Mouse (Mus musculus): ENCODE measurements around the gene Fam102a. TPM values are rescaled to one million over a fixed set of nuclear protein-coding genes. Genes with fewer than 3 reads are reported as not detected.

Gene Fam102a
- 67.0 to 70.2 TPM (median 68.4 TPM) in 4 replicates for total RNA-seq (2023)

GRCm38 (mm10) chr2:32534733-32535471 is at the start of gene Fam102a:
Fam102a (plus strand) TSS chr2:32535332.

DNA sequence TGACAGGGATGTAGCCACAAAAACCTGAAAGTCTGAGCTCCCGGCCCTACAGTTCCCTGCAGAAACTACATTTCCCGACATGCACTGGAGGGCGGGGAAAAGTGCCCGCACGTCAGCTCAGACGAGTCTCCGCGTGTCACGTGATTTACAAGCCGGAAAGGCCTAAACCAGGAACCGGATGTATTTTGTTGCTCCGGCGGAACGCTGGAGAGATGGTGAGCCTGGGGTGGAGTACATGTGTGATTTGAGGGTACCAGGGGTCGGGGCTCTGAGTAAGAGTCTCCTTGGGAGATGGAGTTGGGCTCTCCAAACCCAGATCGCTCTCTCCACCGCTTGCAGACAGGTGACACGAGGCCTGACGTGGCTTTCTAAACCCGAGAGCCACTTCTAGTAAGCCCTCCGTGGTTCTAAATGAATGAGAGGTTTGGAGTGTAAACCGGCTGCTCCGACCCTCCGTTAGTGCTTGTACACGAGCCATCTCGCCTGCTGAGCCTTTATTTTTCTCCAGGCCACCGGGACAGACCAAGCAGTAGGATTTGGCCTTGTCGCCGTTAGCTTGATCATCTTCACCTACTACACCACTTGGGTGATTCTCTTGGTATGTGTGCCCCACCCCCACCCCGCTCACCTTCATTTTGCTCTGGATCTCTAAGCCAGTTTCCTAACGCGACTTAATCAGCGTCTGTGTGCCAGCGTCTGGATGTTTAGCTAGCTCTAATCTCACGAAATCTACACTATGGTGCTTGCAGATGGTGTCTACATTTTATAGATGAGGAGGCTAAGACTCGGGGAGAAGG is 35.8 kb downstream of the Fam102a start, which contains the start of gene Dpm2:
Gene Dpm2, plus strand, starts transcription at position 161 of the 797 bp plus-strand sequence.

GRCm38 (mm10) chr2:32574497-32574896 is 39.4 kb downstream of the Fam102a start, which contains the start of gene Pip5kl1:
Pip5kl1 (plus strand) TSS chr2:32574797.

DNA sequence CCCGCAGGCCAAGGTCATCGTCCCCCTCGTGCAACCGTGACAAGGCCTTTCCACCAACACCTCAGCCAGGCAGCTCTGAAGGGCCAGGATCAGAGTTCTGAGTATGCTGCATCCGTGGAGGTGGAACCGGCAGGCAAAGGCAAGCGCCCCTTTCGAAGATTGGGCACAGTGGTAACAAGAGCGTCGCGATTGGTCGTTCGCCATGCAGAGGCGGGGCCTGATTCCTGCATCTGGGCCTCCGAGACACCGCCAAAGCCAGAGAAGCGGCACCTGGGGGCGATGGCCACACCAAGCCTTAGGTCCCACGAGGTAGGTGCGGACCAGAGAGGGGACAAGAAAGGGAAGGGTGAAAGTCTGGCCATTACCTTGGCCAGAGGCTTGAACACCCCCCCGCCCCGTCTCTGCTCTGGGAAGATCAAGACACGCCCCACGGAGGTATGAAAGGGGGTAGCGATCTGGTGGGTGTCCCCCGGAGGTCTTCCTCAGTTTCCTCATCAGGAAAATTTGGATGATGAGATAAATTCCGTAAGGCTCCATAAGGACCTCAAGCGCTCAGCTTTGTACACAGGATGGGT is 40.5 kb downstream of the Fam102a start, which contains the start of gene 9430097D07Rik:
Gene 9430097D07Rik, minus strand, starts transcription at position 99 of the 575 bp plus-strand sequence.

DNA sequence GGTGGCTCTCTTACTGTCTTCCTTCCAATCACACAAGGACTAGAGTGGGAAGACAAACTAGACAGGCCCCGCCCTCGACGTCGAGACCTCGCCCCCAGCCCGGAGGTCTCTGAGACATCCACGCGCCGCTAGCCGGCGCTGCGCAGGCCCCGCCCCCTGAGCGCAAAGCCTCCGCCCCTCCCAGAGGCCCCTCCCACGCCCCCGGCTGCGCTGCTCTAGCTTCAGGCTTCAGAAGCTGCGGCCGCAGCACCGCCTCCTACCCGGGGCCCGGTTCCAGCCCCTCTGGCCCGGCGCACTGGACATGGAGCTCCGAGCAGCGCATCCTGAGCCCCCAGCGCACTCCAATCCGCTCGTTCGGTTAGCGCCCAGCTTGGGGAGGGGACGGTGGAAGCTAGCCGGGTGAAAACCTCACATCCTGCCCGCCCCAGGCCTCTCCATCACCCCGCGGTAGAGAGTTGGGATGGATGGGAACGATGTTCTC is 51.8 kb downstream of the Fam102a start, which contains the start of gene St6galnac4:
Gene St6galnac4, plus strand, starts transcription at position 225 of the 481 bp plus-strand sequence.

DNA sequence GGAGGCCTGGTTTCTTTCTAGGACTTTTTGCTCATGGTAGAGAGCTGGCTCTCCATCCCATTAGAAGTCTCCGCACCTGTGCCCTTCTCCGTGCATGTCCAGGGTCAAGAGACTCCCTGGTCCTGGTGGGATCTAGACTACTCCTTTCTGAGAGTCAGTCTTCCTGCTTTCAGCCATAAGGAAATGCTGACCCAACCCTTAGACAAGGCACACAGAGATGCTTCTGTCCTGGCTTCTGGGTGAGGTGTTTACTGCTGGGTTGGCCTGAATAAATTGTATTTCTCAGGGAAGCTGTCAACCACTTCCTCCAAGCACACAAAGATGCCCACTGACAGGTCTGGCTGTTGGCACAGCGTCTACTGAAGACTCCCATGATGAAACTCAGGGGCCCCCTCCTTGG is 64.3 kb downstream of the Fam102a start, which contains the start of gene St6galnac6:
Gene St6galnac6, plus strand, starts transcription at position 301 of the 400 bp plus-strand sequence.

Other genes with a start within 250 kb of the Fam102a start
- gene Golga2, start 247.9 kb upstream of the Fam102a start, total RNA-seq (2023), result 60.2 to 74.9 TPM (median 69.9 TPM) in 4 replicates
- 75.2 to 96.3 TPM (median 76.7 TPM) in 4 replicates for gene Swi5, start 247.3 kb upstream of the Fam102a start, total RNA-seq (2023)
- 129 to 145 TPM (median 135 TPM) in 4 replicates for gene Ciz1, start 183.0 kb upstream of the Fam102a start, total RNA-seq (2023)
- 0.53 TPM in 1 of 4 replicates, not detected in the others for gene Dnm1, start 182.0 kb upstream of the Fam102a start, total RNA-seq (2023)
- gene 1110008P14Rik, start 153.4 kb upstream of the Fam102a start, total RNA-seq (2023), result 45.9 to 49.6 TPM (median 48.1 TPM) in 4 replicates
- gene Lcn2, start 147.1 kb upstream of the Fam102a start, total RNA-seq (2023), result 1.1 to 2.4 TPM (median 2.2 TPM) in 3 of 4 replicates, not detected in the other
- 7.4 to 9.9 TPM (median 9.3 TPM) in 4 replicates for gene Ptges2, start 139.4 kb upstream of the Fam102a start, total RNA-seq (2023)
- 4.3 to 4.8 TPM (median 4.6 TPM) in 4 replicates for gene Naif1, start 84.9 kb upstream of the Fam102a start, total RNA-seq (2023)
- 38.8 to 45.2 TPM (median 41.0 TPM) in 4 replicates for gene Slc25a25, start 83.9 kb upstream of the Fam102a start, total RNA-seq (2023)
- gene Dpm2, start 35.5 kb downstream of the Fam102a start, total RNA-seq (2023), result 51.3 to 67.8 TPM (median 59.1 TPM) in 4 replicates
- gene Pip5kl1, start 39.5 kb downstream of the Fam102a start, total RNA-seq (2023), result 0.57 to 2.8 TPM (median 1.4 TPM) in 4 replicates
- gene 9430097D07Rik, start 40.4 kb downstream of the Fam102a start, total RNA-seq (2023), result not detected in 4 replicates
- gene St6galnac4, start 51.8 kb downstream of the Fam102a start, total RNA-seq (2023), result 59.5 to 63.4 TPM (median 60.8 TPM) in 4 replicates
- 6.1 to 11.7 TPM (median 8.8 TPM) in 4 replicates for gene St6galnac6, start 64.4 kb downstream of the Fam102a start, total RNA-seq (2023)
- gene Ak1, start 86.4 kb downstream of the Fam102a start, total RNA-seq (2023), result 0.29 to 1.5 TPM (median 1.2 TPM) in 3 of 4 replicates, not detected in the other
- 0.36 to 0.98 TPM (median 0.64 TPM) in 4 replicates for gene Eng, start 111.3 kb downstream of the Fam102a start, total RNA-seq (2023)
- 28.2 to 32.0 TPM (median 29.1 TPM) in 4 replicates for gene Fpgs, start 168.8 kb downstream of the Fam102a start, total RNA-seq (2023)
- gene Cdk9, start 177.7 kb downstream of the Fam102a start, total RNA-seq (2023), result 141 to 157 TPM (median 152 TPM) in 4 replicates
- 87.7 to 98.5 TPM (median 92.5 TPM) in 4 replicates for gene Sh2d3c, start 185.7 kb downstream of the Fam102a start, total RNA-seq (2023)
- gene 6330409D20Rik, start 205.7 kb downstream of the Fam102a start, total RNA-seq (2023), result not detected in 4 replicates
- gene Tor2a, start 221.9 kb downstream of the Fam102a start, total RNA-seq (2023), result 29.3 to 33.7 TPM (median 32.8 TPM) in 4 replicates
- 0.27 TPM in 1 of 4 replicates, not detected in the others for gene Ttc16, start 240.3 kb downstream of the Fam102a start, total RNA-seq (2023)
- gene Ptrh1, start 240.5 kb downstream of the Fam102a start, total RNA-seq (2023), result 3.1 to 7.2 TPM (median 4.9 TPM) in 4 replicates
- gene Cfap157, start 249.1 kb downstream of the Fam102a start, total RNA-seq (2023), result not detected in 4 replicates